Mouse (Mus musculus): Measurements from ENCODE around the gene Grpel1.

DNA sequence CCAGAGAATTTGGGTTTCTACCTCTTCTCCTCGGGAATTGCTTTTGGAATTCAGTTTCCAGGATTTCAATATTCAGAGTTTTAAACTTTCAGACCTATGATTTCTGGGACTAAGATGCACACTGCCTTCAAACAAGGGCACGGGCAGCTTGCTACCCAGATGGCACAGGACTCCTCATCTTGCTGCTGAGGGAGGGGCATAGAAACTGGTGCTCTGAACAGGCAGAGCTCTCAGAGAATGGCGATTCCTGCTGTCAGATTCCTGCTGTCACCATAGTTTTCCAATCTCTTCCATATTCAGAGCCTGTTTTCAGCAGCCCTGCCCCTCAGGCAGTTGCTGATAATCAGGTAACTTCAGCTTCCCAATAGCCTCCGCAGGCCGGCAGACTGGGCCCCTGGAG is 50.8 kb downstream of the Grpel1 start:
- TF ChIP-seq GATA1 (IDR thresholded peaks at IDR 0.05; ENCODE audit: borderline replicate concordance, low read length) (no peak), FLI1 (IDR thresholded peaks at IDR 0.05; ENCODE audit: low read length) (no peak)
